Mouse (Mus musculus) ES-E14 (cell line): ENCODE measurements around the gene Rabgap1.

Source experiments
- MAFK ChIP-seq: IDR thresholded peaks from 2 replicates; pipeline ENCODE4 v1.6.1; 2014; ENCODE audit warnings: mild to moderate bottlenecking, low read depth, low read length, inconsistent platforms; ENCODE audit not compliant: insufficient read depth
- ZNF384 ChIP-seq: IDR thresholded peaks from 2 replicates; pipeline ENCODE4 v1.6.1; 2012; ENCODE audit warnings: low read depth, low read length, inconsistent platforms

DNA sequence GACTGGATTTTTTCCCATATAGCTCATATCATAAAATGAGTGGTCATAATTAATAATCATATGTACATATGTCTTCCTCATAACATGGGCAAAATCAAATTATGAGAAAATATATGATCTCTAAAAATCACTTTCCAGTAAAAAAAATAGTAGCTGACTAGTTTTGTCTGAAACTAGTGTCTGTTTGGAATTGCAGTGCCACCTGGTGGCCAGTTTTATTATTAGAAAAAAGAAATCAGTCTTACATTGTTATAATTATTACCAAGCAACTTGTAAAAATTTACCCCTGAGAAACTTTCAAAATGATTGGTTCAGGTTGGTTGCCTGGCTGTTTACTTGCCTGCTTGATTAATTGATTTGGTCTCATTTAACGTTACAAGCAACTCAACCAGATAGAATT lies 42.3 kb downstream of the Rabgap1 start:
- peak; percentile 68; the same call in 1 of the 2 replicates for TF ChIP-seq ZNF384
- TF ChIP-seq MAFK, result no peak
